Mouse (Mus musculus) midbrain, postnatal 0 days (tissue): ENCODE results near the gene Fbxl16. TPM values are rescaled to one million over a fixed set of nuclear protein-coding genes. Genes with fewer than 3 reads are reported as not detected.

Source experiments
- ATAC-seq: fragments of 200-750 bp; cut with Nextera tagmentation; 2 replicates; pipeline ENCODE4 v1.8.0; 2017; ENCODE audit warnings: moderate number of reproducible peaks, mild to moderate bottlenecking, moderate TSS enrichment, moderate library complexity; ENCODE audit not compliant: low FRiP score
- DNase-seq: peaks from one replicate; pipeline ENCODE4 v3.0.0-alpha.2; 2015; ENCODE audit warnings: low spot score
- H3K27ac ChIP-seq: fragments of 300-500 bp; sonication (generic); 2 replicates; pipeline ENCODE4 v1.5.1; 2014; ENCODE audit warnings: low read depth, mild to moderate bottlenecking, low read length, mixed read lengths
- H3K27me3 ChIP-seq: fragments of 300-500 bp; sonication (generic); 2 replicates; pipeline ENCODE4 v1.6.1; 2014; ENCODE audit warnings: low read length, control low read depth, mixed read lengths; ENCODE audit not compliant: insufficient read depth
- H3K36me3 ChIP-seq: fragments of 300-500 bp; sonication (generic); 2 replicates; pipeline ENCODE4 v1.6.1; 2014; ENCODE audit warnings: low read length, control low read depth, mixed read lengths; ENCODE audit not compliant: insufficient read depth
- H3K4me1 ChIP-seq: fragments of 300-500 bp; sonication (generic); 2 replicates; pipeline ENCODE4 v1.6.1; 2014; ENCODE audit warnings: mild to moderate bottlenecking, control low read depth, antibody characterized with exemption, low read length, mixed read lengths; ENCODE audit not compliant: insufficient read depth
- H3K4me2 ChIP-seq: fragments of 300-500 bp; sonication (generic); 2 replicates; pipeline ENCODE4 v1.6.1; 2014; ENCODE audit warnings: low read depth, mild to moderate bottlenecking, low read length, mixed read lengths; ENCODE audit not compliant: poor library complexity, severe bottlenecking
- H3K4me3 ChIP-seq: fragments of 300-500 bp; sonication (generic); 2 replicates; pipeline ENCODE4 v1.5.1; 2014; ENCODE audit warnings: low read depth, mild to moderate bottlenecking, low read length, moderate library complexity
- H3K9ac ChIP-seq: fragments of 300-500 bp; sonication (generic); replicated peaks from 2 replicates; pipeline ENCODE4 v1.6.1; 2014; ENCODE audit warnings: mild to moderate bottlenecking, low read length, moderate library complexity, mixed read lengths; ENCODE audit not compliant: poor library complexity, severe bottlenecking
- H3K9me3 ChIP-seq: fragments of 300-500 bp; sonication (generic); 2 replicates; pipeline ENCODE4 v1.6.1; 2016; ENCODE audit warnings: low read length, control low read depth
- CTCF ChIP-seq: IDR thresholded peaks from 2 replicates; pipeline ENCODE4 v1.5.1; 2016; ENCODE audit warnings: antibody characterized with exemption, mild to moderate bottlenecking
- WGBS: fragments of 180-500 bp; shearing (Covaris S2); extraction: QIAGEN DNeasy Blood & Tissue Kit; methylation state at CpG from one replicate; pipeline ENCODE4 v1.1.7; 2014; 5-methylcytosine and 5-hydroxymethylcytosine counted together
- polyA plus RNA-seq: library from polyadenylated mRNA; unstranded; fragments of >200 nt; fragmentation: Nextera tagmentation; extraction: Ambion mirVana; gene quantifications from 2 replicates; pipeline ENCODE4 v1.2.1, GENCODE M21; 2015
- total RNA-seq: library from RNA; depleted of rRNA; stranded (reverse); fragments of >200 nt; gene quantifications from 2 replicates; pipeline ENCODE4 v1.2.3, GENCODE M21; 2014

Gene Fbxl16
- total and polyA plus RNA-seq, 2 experiments from 2014 or later: 51.7 to 154 TPM

DNA sequence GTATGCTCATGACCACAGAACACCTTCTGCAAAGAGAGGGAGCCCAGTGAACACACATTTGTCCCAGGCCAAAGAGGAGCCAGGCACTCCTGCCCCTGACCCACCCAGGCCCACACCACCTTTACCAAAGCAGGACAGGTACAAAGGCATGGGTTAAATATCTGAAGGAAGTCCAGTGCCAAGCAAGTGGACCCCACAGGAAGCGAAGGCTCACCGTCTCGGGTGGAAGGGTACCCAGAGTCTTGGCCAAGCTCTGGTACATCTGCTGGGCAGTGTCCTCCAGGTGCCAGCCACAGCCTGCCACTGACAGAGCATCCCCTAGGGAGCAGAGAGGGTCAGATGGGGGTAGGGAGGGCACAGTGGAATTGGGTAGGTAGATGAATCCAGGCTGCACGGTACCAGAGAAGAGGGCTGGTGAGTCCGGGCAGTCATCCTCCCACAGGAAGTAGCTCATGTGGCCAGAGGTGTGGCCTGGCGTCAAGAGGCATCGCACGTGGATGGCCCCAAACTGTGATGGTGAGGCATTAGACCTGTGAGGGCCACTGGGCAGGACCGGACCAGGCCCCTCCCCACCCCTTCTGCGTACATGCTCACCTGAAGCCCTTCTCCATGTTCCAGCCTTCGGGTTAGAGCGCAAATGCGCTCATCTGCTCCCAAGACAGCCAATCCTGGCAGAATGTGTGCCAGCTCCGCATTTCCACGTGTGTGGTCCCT is 24.9 kb upstream of the Fbxl16 start:
- Histone ChIP-seq H3K9ac (peak overlapping the region; percentile 69; the same call in 1 of the 2 replicates), H3K27ac (0 out of 2 replicates have a peak overlapping the region, but pooled peaks have one; percentile 62), H3K4me1 (peaks cover 11% of the 10 kb centered on the region), H3K4me2 (peak overlapping the region; percentile 86), H3K9me3 (no peaks in the 10 kb centered on the region), H3K4me3 (peak overlapping the region; percentile 73), H3K36me3 (peaks cover 45% of the 10 kb centered on the region), H3K27me3 (no peaks in the 10 kb centered on the region)
- TF ChIP-seq CTCF: no peak
- no peak for ATAC-seq
- no peak for DNase-seq
- 80% methylated on average over 15 of the region's 15 CpGs for WGBS

DNA sequence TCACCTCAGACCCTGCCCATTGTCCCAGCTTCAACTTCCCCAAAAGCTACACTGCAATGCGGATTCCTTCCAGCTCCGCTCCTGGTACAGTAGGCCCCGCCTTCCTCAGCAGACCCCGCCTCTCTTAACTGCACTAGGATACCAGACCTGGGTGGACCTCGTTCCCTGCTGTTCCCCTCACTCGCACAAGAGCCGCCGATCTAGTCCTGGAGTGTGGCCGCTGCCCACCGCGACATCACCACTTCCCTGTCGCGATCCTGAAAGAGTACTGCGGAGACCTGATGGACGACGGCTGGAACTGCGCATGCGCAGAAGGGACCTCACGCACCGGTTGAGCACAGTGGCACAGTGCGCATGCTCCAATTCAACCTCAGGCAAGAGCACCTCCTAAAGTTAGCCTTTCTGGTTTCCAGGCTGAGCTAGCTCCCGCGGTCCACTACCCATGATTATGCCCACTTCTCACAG is 23.6 kb upstream of the Fbxl16 start, which contains the start of gene Haghl:
TSS of gene Haghl (minus strand) at position 393 of the 465 bp plus-strand sequence.
- H3K4me1 ChIP-seq: peaks cover 11% of the 10 kb centered on the region
- DNase-seq (peak; percentile 97), ATAC-seq (peak; percentile 84)
- peak within 1 kb of the TSS; percentile 62 for H3K27ac ChIP-seq
- TF ChIP-seq CTCF: peak; percentile 29
- no peaks in the 10 kb centered on the region for H3K9me3 ChIP-seq
- peaks cover 51% of the 10 kb centered on the region for H3K36me3 ChIP-seq
- WGBS: under 1% methylated on average over 23 of the region's 23 CpGs
- H3K4me3 ChIP-seq: peak within 1 kb of the TSS; percentile 73
- H3K9ac ChIP-seq: peak within 1 kb of the TSS; percentile 69
- H3K4me2 ChIP-seq: peak within 1 kb of the TSS; percentile 86
- no peaks in the 10 kb centered on the region for H3K27me3 ChIP-seq

DNA sequence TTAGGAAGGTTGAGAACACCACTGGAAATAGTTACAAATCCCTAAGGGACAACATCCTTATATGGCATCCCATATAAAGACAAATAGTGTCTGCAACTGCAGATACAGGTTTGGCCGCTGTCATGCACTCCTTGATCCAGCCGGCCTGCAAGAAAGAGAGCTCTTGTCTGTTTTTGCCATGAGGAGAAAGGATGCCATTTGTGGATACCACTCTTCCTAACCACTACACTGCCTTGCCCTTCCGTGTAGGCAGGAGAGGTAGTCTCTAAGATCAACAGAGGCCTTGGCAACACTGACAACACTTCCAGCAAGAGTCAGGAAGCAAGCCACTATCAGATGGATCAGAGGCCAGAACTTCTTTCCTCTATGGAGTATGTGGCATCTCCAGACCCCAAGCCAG is 22.6 kb upstream of the Fbxl16 start, which contains the start of gene Ccdc78:
TSS of gene Ccdc78 (plus strand) at position 301 of the 400 bp plus-strand sequence.
- peak within 1 kb of the TSS; percentile 86 for H3K4me2 ChIP-seq
- H3K9ac ChIP-seq: peak within 1 kb of the TSS; percentile 69
- DNase-seq (no peak), ATAC-seq (no peak)
- peaks cover 42% of the 10 kb centered on the region for H3K36me3 ChIP-seq
- H3K27me3 ChIP-seq: no peaks in the 10 kb centered on the region
- TF ChIP-seq CTCF: no peak
- peak within 1 kb of the TSS; percentile 62 for H3K27ac ChIP-seq
- peaks cover 17% of the 10 kb centered on the region for H3K4me1 ChIP-seq
- WGBS: 83% methylated on average over 3 of the region's 3 CpGs
- peak within 1 kb of the TSS; percentile 73 for H3K4me3 ChIP-seq
- H3K9me3 ChIP-seq: no peaks in the 10 kb centered on the region

DNA sequence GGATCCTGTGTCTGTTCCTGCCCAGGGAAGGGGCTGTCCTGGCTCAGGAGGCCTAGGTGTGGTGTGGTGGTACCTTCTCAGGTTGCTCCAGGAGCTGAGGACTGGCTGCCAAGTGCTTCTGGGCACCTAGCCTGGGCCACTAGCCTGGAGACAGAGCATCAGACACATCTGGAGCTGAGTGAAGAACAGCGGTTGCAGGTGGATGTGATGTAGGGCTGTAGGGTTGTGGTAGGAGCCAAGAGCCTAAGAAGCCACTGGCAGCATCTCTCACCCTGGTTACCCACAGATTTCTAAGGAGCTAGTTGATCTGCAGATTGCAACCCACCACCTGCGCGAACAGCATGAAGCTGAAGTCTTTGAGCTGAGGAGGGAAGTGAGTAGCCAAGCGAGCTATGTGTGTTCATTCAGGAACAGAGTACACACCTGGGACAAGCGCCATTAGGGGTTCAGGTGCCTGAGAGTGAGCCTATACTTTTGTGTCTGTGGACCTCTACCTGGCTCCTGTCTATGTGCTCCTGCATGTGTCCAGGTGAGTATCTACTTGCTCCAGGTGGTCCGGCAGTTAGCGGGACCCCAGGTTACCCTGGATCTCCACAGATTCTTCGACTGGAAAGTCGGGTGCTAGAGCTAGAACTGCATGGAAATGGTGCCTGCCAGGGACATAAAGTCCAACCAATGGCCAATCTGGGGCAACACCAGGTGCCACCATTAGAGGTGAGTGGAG is 21.9 kb upstream of the Fbxl16 start:
- WGBS: 90% methylated on average over 9 of the region's 9 CpGs
- H3K4me2 ChIP-seq: no peak overlapping the region
- H3K27me3 ChIP-seq: no peaks in the 10 kb centered on the region
- DNase-seq (no peak), ATAC-seq (no peak)
- no peak overlapping the region for H3K27ac ChIP-seq
- peaks cover 36% of the 10 kb centered on the region for H3K36me3 ChIP-seq
- no peaks in the 10 kb centered on the region for H3K9me3 ChIP-seq
- no peak for TF ChIP-seq CTCF
- peaks cover 17% of the 10 kb centered on the region for H3K4me1 ChIP-seq
- no peak overlapping the region for H3K9ac ChIP-seq
- no peak overlapping the region for H3K4me3 ChIP-seq

DNA sequence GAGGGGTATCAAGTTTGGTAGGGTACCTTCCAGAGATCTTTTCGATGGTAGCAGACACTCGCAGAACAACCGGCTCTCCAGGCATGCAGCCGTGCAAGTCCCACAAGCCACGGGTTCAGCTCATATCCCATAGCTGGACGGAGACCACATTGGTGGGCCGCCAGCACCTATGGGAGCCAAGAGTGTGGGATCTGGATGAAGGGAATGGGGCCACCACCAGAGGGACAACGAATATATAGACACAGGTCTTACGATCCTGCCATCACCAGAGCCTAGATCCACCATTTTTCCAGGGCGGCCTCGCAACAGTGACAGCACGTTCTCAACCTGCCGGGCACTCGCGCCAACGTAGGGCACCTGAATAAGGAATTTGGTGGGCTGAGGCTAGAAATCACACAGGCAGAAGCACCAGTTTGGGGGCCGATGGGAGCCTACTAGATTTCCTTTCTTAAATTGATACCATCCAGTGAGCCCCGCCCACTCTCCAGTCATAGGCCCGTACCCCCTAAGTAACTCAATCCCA is 17.5 kb upstream of the Fbxl16 start:
- Histone ChIP-seq H3K27ac (peak overlapping the region; percentile 90), H3K36me3 (peaks cover 15% of the 10 kb centered on the region; the same call in 1 of the 2 replicates), H3K9ac (peak overlapping the region; percentile 79), H3K4me2 (peak overlapping the region; percentile 87), H3K4me1 (peaks cover 16% of the 10 kb centered on the region; the same call in 1 of the 2 replicates), H3K27me3 (0 out of 2 replicates have a peak, but pooled peaks cover 1% of the 10 kb centered on the region), H3K9me3 (no peaks in the 10 kb centered on the region), H3K4me3 (peak overlapping the region; percentile 84)
- ATAC-seq (0 out of 2 replicates have a peak, but pooled peaks have one; percentile 2), DNase-seq (peak; percentile 48)
- peak; percentile 33 for TF ChIP-seq CTCF
- 26% methylated on average over 19 of the region's 19 CpGs for WGBS
